Mouse (Mus musculus) central nervous system, embryonic 11.5 days (tissue): Measurements from ENCODE around the gene Npm1. TPM values are rescaled to one million over a fixed set of nuclear protein-coding genes. Genes with fewer than 3 reads are reported as not detected.

Experiments used
- polyA plus RNA-seq: library from polyadenylated mRNA; depleted of rRNA; stranded (reverse); fragments of >200 nt; gene quantifications from 2 replicates; pipeline ENCODE4 v1.2.3, GENCODE M21; 2012; rRNA removed

The Npm1 gene
- polyA plus RNA-seq, result 1,975 and 3,526 TPM in 2 replicates

GRCm38 (mm10) chr11:33162998-33163506 lies at the start of gene Npm1:
TSS of gene Npm1 (minus strand) at chr11:33163206.

DNA sequence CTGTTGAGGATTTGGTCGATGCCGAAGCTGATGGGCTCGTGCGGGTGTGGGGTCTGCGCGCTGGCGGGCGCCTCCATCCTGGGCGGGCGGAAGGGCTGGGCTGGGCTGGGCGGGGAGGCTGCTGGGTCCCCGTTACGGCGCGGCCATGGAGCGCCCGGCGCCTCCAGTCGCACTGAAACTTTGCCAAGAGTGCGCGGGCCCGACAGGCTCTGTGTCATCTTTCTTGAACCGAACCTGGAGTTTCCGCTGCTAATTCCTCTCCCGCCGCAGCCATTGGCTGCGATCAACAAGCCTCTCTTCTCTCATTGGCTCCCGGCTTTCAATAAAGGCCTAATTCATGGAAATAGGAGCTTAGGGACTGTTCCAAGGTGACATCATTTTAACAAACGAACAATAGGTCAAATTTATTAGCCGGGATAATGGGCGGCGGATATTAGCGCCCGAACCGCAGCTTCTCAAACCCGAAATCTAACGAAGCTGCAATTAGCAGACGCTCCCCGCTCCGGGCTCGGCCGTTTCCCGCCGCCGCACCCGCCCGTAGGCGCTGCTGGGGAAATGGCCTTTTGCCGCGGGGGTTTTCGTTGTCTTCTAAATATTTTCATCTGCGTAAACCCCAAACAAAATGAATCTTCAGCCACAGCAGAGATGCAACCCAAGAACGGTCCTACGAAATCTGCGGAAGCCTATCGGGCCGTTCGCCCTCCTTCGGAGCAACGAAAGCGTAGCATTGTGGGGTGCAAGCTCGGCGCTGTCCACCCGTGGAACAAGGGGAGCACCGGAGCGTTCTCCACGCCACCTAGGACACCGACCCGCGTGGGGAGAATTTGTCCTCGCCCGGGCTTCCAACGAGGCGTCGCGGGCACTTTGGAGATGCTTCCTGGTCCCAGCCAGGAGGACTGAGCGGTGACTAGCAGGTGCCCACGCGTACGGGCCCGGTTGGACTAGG lies 40.6 kb upstream of the Npm1 start, which contains the start of gene Tlx3:
Tlx3 (minus strand) TSS at position 207 of the 946 bp plus-strand sequence.

DNA sequence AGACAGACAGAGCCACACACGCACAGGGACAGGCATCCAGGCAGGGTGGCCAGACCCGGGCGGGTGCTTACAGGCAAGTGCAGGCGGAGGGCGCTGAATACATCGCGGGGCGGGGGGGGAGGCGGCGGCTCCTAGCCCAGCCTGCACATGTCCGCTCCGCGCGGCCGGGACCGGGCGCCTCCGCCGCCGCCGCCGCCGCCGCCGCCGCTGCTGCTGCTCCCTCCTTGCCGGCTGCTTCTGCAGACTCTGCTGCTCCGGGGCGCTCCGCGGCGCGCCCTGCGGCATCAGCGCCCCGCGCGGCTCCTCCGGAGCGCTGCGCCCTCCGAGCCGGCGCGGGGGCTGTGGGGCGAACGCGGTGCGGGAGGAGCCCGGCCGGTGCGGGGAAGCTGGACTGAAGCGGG lies 15.8 kb downstream of the Npm1 start, which contains the start of gene Fgf18:
Fgf18 (minus strand) TSS at position 230 of the 401 bp plus-strand sequence.

Other genes with a start within 250 kb of the Npm1 start
- gene Fgf18, start 15.8 kb downstream of the Npm1 start, polyA plus RNA-seq, result 3.5 and 5.1 TPM in 2 replicates
- 8.5 and 9.8 TPM in 2 replicates for gene Tlx3, start 40.4 kb upstream of the Npm1 start, polyA plus RNA-seq
- 0.14 and 0.21 TPM in 2 replicates for gene Gm12117, start 113.5 kb upstream of the Npm1 start, polyA plus RNA-seq